Mouse (Mus musculus) neutrophil, adult 5-6 weeks (primary cell): Measurements from ENCODE around the gene Cacna1c. TPM values are rescaled to one million over a fixed set of nuclear protein-coding genes. Genes with fewer than 3 reads are reported as not detected.

Experiments
- ATAC-seq: fragments of 151-379, 151-347 bp; 2 replicates; pipeline ENCODE4 v1.8.0; 2017; ENCODE audit warnings: mild to moderate bottlenecking, moderate TSS enrichment; ENCODE audit not compliant: insufficient number of reproducible peaks, poor library complexity, low FRiP score, severe bottlenecking; ENCODE audit errors: extremely low read depth
- total RNA-seq: library from RNA; stranded (forward); fragments of 200-1000 nt; gene quantifications from 2 replicates; pipeline ENCODE4 v1.2.3, GENCODE M21; 2017

The Cacna1c gene
- total RNA-seq, 1 experiment from 2014 or later = 0.12 TPM

- ATAC-seq = no peak
Observed at GRCm38 (mm10) chr6:118862091-118862490, 334.1 kb downstream of the Cacna1c start.

DNA sequence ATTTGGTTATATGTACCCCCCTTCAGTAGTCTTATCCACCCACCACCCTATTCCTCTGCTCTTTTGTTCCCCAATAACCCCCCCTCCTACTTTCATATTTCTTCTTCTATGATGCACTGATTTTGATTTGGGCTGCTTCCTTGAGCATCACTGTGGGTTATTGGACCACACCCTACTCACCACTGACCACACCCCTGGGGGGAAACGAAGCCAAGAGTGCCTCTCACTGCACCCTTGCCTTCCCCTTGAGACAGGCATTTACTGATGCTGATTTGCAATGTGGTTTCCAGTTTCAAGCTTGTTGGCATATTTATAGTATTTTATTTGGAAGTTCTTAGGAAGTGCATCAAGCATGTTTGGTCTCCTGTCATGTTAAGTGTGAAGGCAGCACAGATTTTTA lies 337.8 kb downstream of the Cacna1c start:
- no peak for ATAC-seq

DNA sequence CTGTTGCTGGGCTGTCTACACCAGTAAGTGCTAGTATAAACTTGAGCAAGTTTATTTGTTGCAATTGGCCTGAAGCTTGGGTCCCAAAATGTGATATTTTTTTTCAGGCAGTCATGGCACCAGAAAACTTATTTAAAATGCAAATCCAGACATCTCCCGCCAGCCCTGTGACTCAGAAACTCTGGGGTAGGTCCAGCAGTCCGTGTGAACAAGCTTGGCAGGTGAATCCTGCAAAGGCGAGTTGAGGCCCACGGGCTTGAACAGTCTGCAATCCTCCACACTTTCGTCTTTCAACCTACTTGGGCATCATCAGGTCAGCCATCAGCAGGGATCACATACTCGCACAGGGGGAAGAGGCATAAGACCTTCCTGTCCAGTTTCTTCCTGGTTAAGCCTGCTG lies 344.1 kb downstream of the Cacna1c start:
- no peak for ATAC-seq

DNA sequence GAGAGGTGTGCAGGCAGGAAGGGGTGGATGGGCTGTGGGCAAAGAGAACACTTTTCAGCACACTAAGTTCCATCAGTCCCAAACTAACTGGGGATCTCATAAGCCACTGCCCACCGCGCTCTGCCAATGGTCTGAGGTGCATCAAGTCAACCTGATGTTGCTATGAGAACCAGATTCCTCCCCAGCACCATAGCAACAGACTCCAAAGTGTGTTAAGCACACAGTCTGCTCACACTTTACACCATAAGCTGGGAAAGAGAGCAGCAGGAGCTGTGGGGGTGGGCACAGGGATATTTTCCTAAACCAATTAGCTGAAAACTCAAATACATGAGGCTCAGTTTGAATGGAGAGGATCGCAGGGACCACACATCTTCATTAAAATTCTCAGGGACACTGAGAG lies 345.1 kb downstream of the Cacna1c start:
- ATAC-seq = no peak

- ATAC-seq = no peak
Observed at GRCm38 (mm10) chr6:118848640-118849039, 347.6 kb downstream of the Cacna1c start.

GRCm38 (mm10) chr6:118847751-118848150 lies 348.5 kb downstream of the Cacna1c start:
- ATAC-seq = no peak

DNA sequence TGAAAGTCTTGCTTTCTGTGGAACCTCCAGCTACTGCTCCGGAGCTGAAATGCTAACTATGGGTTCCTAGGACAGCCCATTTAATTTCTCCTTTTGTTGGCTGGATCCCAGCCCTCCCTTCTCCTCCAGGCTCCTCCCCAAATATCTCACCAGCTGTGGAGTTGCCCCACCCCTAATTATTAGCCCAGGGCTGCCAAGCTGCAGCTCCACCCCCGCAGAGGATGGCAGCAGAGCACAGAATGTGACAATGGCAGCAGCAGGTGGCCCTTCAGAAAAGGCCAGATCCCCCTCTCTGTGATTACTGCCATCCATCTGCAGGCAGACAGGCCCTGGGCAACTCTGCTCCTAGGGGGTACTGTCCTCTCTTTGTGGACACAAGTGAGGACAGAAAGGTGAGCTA lies 350.4 kb downstream of the Cacna1c start:
- no peak for ATAC-seq

GRCm38 (mm10) chr6:118845180-118845579 lies 351.0 kb downstream of the Cacna1c start:
- no peak for ATAC-seq

DNA sequence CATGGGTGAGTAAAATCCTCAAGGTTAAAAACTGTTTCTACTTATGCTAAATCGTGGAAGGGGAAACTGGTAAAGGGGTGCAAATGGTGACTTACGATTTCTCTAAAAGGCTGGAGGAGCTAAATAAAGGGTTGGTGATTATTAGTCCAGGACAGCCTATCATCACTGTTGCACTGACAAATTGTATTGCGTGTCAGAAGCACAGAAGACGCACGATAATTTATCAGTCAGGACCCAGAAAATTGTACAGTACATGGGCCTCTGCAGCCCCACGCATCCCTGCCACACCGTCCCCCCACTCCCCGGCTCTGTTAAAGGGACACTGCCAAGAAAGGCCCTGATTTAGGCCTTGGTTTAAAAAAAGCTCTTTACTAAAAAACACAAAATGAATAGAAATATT lies 352.7 kb downstream of the Cacna1c start:
- no peak for ATAC-seq

- ATAC-seq = no peak
Observed at GRCm38 (mm10) chr6:118841892-118842291, 354.3 kb downstream of the Cacna1c start.

- no peak for ATAC-seq
Observed at GRCm38 (mm10) chr6:118838919-118839915, 357.0 kb downstream of the Cacna1c start.

DNA sequence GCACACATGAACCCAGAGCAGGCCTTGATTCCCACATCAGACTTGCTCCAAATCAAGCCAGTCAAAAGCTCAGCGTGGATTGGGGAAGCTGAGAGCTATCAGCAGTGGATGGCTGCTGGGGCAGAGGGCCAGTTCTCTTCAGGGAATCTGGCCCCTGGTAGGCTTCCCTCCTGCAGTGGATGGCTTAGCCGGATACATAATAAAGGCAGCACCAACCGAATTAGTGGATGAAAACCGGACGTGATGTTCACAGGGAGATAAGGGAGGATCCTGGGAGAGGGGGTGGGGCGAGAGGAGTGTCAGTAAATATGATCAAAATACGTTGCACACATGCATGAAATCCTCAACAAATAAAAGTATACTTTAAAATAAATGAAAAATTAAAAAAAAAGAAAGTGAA lies 359.5 kb downstream of the Cacna1c start:
- no peak for ATAC-seq

GRCm38 (mm10) chr6:118834046-118834445 lies 362.2 kb downstream of the Cacna1c start:
- ATAC-seq = no peak

GRCm38 (mm10) chr6:118833049-118833448 lies 363.2 kb downstream of the Cacna1c start:
- no peak for ATAC-seq

- no peak for ATAC-seq
Observed at GRCm38 (mm10) chr6:118832616-118833015, 363.6 kb downstream of the Cacna1c start.

- ATAC-seq = no peak
Observed at GRCm38 (mm10) chr6:118830851-118831250, 365.4 kb downstream of the Cacna1c start.

DNA sequence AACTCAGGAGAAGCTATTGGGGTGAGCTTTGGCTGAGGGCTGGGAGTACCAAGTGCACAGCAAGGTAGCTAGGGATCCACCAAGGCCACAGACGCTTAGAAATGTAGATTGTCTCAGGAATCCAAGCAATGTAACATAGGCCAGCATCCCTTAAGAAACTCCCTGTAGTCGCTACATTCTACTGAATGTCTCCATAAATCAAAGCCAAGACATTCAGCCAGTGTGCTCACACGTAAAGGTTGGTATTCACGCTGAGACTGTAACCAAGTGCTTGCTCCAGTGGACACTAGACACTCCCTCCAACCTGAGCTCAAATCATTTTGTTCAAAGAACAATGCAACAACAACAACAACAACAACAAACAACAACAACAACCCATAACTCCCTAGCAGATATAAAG lies 368.0 kb downstream of the Cacna1c start:
- ATAC-seq = no peak

GRCm38 (mm10) chr6:118827560-118827959 lies 368.7 kb downstream of the Cacna1c start:
- ATAC-seq = no peak

- ATAC-seq = no peak
Observed at GRCm38 (mm10) chr6:118825400-118825871, 370.8 kb downstream of the Cacna1c start.

DNA sequence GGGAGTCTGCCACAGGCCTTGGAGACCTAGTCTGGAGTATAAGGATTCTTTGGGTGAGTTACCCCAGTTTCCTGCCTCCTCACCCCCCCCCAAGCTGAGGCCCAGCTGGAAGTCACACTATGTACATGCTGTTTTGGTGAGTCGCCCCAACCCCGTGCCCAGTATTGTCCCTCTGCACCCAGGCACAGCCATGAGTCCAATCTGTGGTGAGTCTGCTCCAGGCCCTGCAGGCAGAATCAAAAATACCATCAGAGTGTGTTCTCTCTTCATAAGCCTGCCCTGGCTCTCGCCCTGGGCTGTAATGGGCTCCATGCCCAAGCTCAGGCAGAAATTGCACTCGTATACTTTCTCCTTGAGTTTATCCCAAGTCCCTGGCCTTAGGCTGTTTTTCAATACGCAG lies 374.7 kb downstream of the Cacna1c start:
- no peak for ATAC-seq
